Mouse (Mus musculus) gastrocnemius, postnatal 14 days (tissue): ENCODE data around the gene Dek. TPM values are rescaled to one million over a fixed set of nuclear protein-coding genes. Genes with fewer than 3 reads are reported as not detected.

Source experiments
- DNase-seq: peaks from one replicate; pipeline ENCODE4 v3.0.0; 2021; ENCODE audit warnings: mixed read lengths
- intact Hi-C: fragments of 180-260 bp; cut with DNase I; formaldehyde crosslinking; loops from one replicate; pipeline ENCODE4 v1.15.1; 2025; ENCODE audit warnings: low total_unique reads
- long read RNA-seq, 2 experiments: library from polyadenylated mRNA; stranded (forward); transcript quantifications; one replicate each; pipeline ENCODE4 v2.0.0; 2021
- total RNA-seq, 2 experiments: library from RNA; stranded (reverse); gene quantifications; 2 replicates each; pipeline ENCODE4 v1.2.3; 2021

The Dek gene
- total RNA-seq, result 10 to 100 TPM; 30.6 to 36.7 TPM
- long read RNA-seq, experiment 1, transcript Dek-201 (11 exons, 2,556 nt), result major isoform, 28 of 49 reads
- long read RNA-seq, experiment 1, partial matches to known transcripts, result 2 of 49 reads
- long read RNA-seq, experiment 1, other reads (novel, unspliced or antisense), result 19 of 49 reads
- long read RNA-seq, experiment 2, transcript Dek-201 (11 exons, 2,556 nt), result major isoform, 38 of 61 reads
- long read RNA-seq, experiment 2, partial matches to known transcripts, result 7 of 61 reads
- long read RNA-seq, experiment 2, other reads (novel, unspliced or antisense), result 16 of 61 reads

- intact Hi-C loops, result no loop called here
These were observed at the start of gene Dek for GRCm38 (mm10) chr13:47105711-47106579. TSS of gene Dek (minus strand) at chr13:47106201.

GRCm38 (mm10) chr13:47154866-47155265 is 48.9 kb upstream of the Dek start:
- intact Hi-C loops, result no loop called here
- DNase-seq, result no peak

More at GRCm38 (mm10) chr13:47105711-47106579, at the start of gene Dek:
- DNase-seq, result peak; percentile 81

GRCm38 (mm10) chr13:47153206-47153605 is 47.2 kb upstream of the Dek start:
- DNase-seq, result no peak
- intact Hi-C loops, result loop anchor here (2.0 kb wide), 1 partner anchor 136 kb away; no protein-coding TSS in a partner anchor

- intact Hi-C loops, result loop anchor here (2.0 kb wide), 1 partner anchor 136 kb away; no protein-coding TSS in a partner anchor
- no peak for DNase-seq
These were observed 46.4 kb upstream of the Dek start for GRCm38 (mm10) chr13:47152390-47152789.

GRCm38 (mm10) chr13:47151060-47151459 is 45.1 kb upstream of the Dek start:
- DNase-seq, result peak; percentile 19
- intact Hi-C loops, result no loop called here

- intact Hi-C loops, result no loop called here
These were observed 44.0 kb upstream of the Dek start for GRCm38 (mm10) chr13:47149993-47150392.

GRCm38 (mm10) chr13:47148573-47148972 is 42.6 kb upstream of the Dek start:
- intact Hi-C loops, result no loop called here

More at GRCm38 (mm10) chr13:47149993-47150392, 44.0 kb upstream of the Dek start:
- no peak for DNase-seq

GRCm38 (mm10) chr13:47146388-47146787 is 40.4 kb upstream of the Dek start:
- no peak for DNase-seq
- intact Hi-C loops, result no loop called here

More at GRCm38 (mm10) chr13:47148573-47148972, 42.6 kb upstream of the Dek start:
- DNase-seq, result no peak

GRCm38 (mm10) chr13:47145939-47146338 is 39.9 kb upstream of the Dek start:
- intact Hi-C loops, result no loop called here

GRCm38 (mm10) chr13:47142764-47143163 is 36.8 kb upstream of the Dek start:
- intact Hi-C loops, result no loop called here
- no peak for DNase-seq

More at GRCm38 (mm10) chr13:47145939-47146338, 39.9 kb upstream of the Dek start:
- no peak for DNase-seq

- intact Hi-C loops, result no loop called here
- DNase-seq, result no peak
These were observed 29.7 kb upstream of the Dek start for GRCm38 (mm10) chr13:47135741-47136140.

GRCm38 (mm10) chr13:47134836-47135235 is 28.8 kb upstream of the Dek start:
- no peak for DNase-seq
- intact Hi-C loops, result no loop called here

- intact Hi-C loops, result no loop called here
- DNase-seq, result no peak
These were observed 27.1 kb upstream of the Dek start for GRCm38 (mm10) chr13:47133058-47133457.

- DNase-seq, result no peak
- intact Hi-C loops, result no loop called here
These were observed 23.1 kb upstream of the Dek start for GRCm38 (mm10) chr13:47129090-47129489.

GRCm38 (mm10) chr13:47125595-47125994 is 19.6 kb upstream of the Dek start:
- intact Hi-C loops, result no loop called here
- no peak for DNase-seq

- no peak for DNase-seq
- intact Hi-C loops, result no loop called here
These were observed 19.0 kb upstream of the Dek start for GRCm38 (mm10) chr13:47124986-47125385.

- intact Hi-C loops, result no loop called here
These were observed 18.4 kb upstream of the Dek start for GRCm38 (mm10) chr13:47124449-47124848.

GRCm38 (mm10) chr13:47122537-47123430 is 16.8 kb upstream of the Dek start, which contains the start of gene Rnf144b:
TSS of gene Rnf144b (plus strand) at chr13:47122656.
- peak; percentile 51 for DNase-seq
- intact Hi-C loops, result no loop called here

More at GRCm38 (mm10) chr13:47124449-47124848, 18.4 kb upstream of the Dek start:
- DNase-seq, result no peak

GRCm38 (mm10) chr13:47121333-47121889 is 15.4 kb upstream of the Dek start:
- no peak for DNase-seq
- intact Hi-C loops, result no loop called here
